Mouse (Mus musculus): ENCODE data around the gene Pgm2. TPM values are rescaled to one million over a fixed set of nuclear protein-coding genes. Genes with fewer than 3 reads are reported as not detected.

Gene Pgm2
- polyA plus RNA-seq, 1 experiment from 2014 or later, result 36.0 TPM

GRCm38 (mm10) chr5:64158501-64158900 is 65.8 kb downstream of the Pgm2 start:
- Histone ChIP-seq H3K9ac (ENCODE audit: low read depth, low read length) (no peak overlapping the region), H3K4me1 (replicated peaks; ENCODE audit: insufficient read depth, low read length) (peaks cover 23% of the 10 kb centered on the region), H3K27ac (no peak overlapping the region), H3K4me3 (replicated peaks; ENCODE audit: low read depth, low read length) (no peak overlapping the region), H3K4me2 (ENCODE audit: low read length) (no peak overlapping the region), H3K9me3 (replicated peaks; ENCODE audit: low read length) (no peaks in the 10 kb centered on the region), H3K36me3 (ENCODE audit: insufficient read depth, low read length) (no peaks in the 10 kb centered on the region), H3K27me3 (ENCODE audit: insufficient read depth, low read length) (no peaks in the 10 kb centered on the region)
- ATAC-seq (replicated peaks; ENCODE audit: low FRiP score, low read depth) (no peak), DNase-seq (ENCODE audit: low spot score) (no peak)
- WGBS, result 58% methylated on average over 4 of the region's 4 CpGs
- TF ChIP-seq CTCF (IDR thresholded peaks at IDR 0.05; ENCODE audit: low read depth), result no peak

GRCm38 (mm10) chr5:64159065-64159780 is 66.5 kb downstream of the Pgm2 start:
- no peak for ATAC-seq (replicated peaks; ENCODE audit: low FRiP score, low read depth)
- Histone ChIP-seq H3K4me3 (replicated peaks; ENCODE audit: low read depth, low read length) (peak overlapping the region; percentile 61), H3K36me3 (ENCODE audit: insufficient read depth, low read length) (no peaks in the 10 kb centered on the region), H3K27me3 (ENCODE audit: insufficient read depth, low read length) (no peaks in the 10 kb centered on the region), H3K9me3 (replicated peaks; ENCODE audit: low read length) (no peaks in the 10 kb centered on the region), H3K9ac (ENCODE audit: low read depth, low read length) (peak overlapping the region; percentile 55), H3K4me1 (replicated peaks; ENCODE audit: insufficient read depth, low read length) (peaks cover 23% of the 10 kb centered on the region), H3K27ac (no peak overlapping the region), H3K4me2 (ENCODE audit: low read length) (peak overlapping the region; percentile 99)
- no peak for TF ChIP-seq CTCF (IDR thresholded peaks at IDR 0.05; ENCODE audit: low read depth)
- under 1% methylated on average over 39 of the region's 39 CpGs for WGBS
- DNase-seq (ENCODE audit: low spot score), result no peak

GRCm38 (mm10) chr5:64159781-64160704 is 67.3 kb downstream of the Pgm2 start:
- peak; percentile 72 for DNase-seq (ENCODE audit: low spot score)
- H3K4me1 ChIP-seq (replicated peaks; ENCODE audit: insufficient read depth, low read length), result peaks cover 23% of the 10 kb centered on the region
- H3K9me3 ChIP-seq (replicated peaks; ENCODE audit: low read length), result no peaks in the 10 kb centered on the region
- ATAC-seq (replicated peaks; ENCODE audit: low FRiP score, low read depth), result peak; percentile 62
- H3K9ac ChIP-seq (ENCODE audit: low read depth, low read length), result peak overlapping the region; percentile 55
- peak overlapping the region; percentile 61 for H3K4me3 ChIP-seq (replicated peaks; ENCODE audit: low read depth, low read length)
- peak overlapping the region; percentile 99 for H3K4me2 ChIP-seq (ENCODE audit: low read length)
- TF ChIP-seq CTCF (IDR thresholded peaks at IDR 0.05; ENCODE audit: low read depth), result peak; percentile 28
- WGBS, result under 1% methylated on average over 60 of the region's 63 CpGs
- H3K27ac ChIP-seq, result no peak overlapping the region
- H3K27me3 ChIP-seq (ENCODE audit: insufficient read depth, low read length), result no peaks in the 10 kb centered on the region
- H3K36me3 ChIP-seq (ENCODE audit: insufficient read depth, low read length), result no peaks in the 10 kb centered on the region

GRCm38 (mm10) chr5:64160705-64161391 is 68.1 kb downstream of the Pgm2 start:
- WGBS, result 2% methylated on average over 23 of the region's 23 CpGs
- no peak for ATAC-seq (replicated peaks; ENCODE audit: low FRiP score, low read depth)
- no peak overlapping the region for H3K27ac ChIP-seq
- H3K9me3 ChIP-seq (replicated peaks; ENCODE audit: low read length), result no peaks in the 10 kb centered on the region
- H3K4me2 ChIP-seq (ENCODE audit: low read length), result peak overlapping the region; percentile 99
- no peaks in the 10 kb centered on the region for H3K36me3 ChIP-seq (ENCODE audit: insufficient read depth, low read length)
- H3K4me1 ChIP-seq (replicated peaks; ENCODE audit: insufficient read depth, low read length), result peaks cover 23% of the 10 kb centered on the region
- no peak overlapping the region for H3K9ac ChIP-seq (ENCODE audit: low read depth, low read length)
- H3K27me3 ChIP-seq (ENCODE audit: insufficient read depth, low read length), result no peaks in the 10 kb centered on the region
- TF ChIP-seq CTCF (IDR thresholded peaks at IDR 0.05; ENCODE audit: low read depth), result no peak
- H3K4me3 ChIP-seq (replicated peaks; ENCODE audit: low read depth, low read length), result peak overlapping the region; percentile 61
- no peak for DNase-seq (ENCODE audit: low spot score)

- H3K36me3 ChIP-seq (ENCODE audit: insufficient read depth, low read length), result no peaks in the 10 kb centered on the region
- no peak for TF ChIP-seq CTCF (IDR thresholded peaks at IDR 0.05; ENCODE audit: low read depth)
- H3K9me3 ChIP-seq (replicated peaks; ENCODE audit: low read length), result no peaks in the 10 kb centered on the region
- no peak overlapping the region for H3K4me3 ChIP-seq (replicated peaks; ENCODE audit: low read depth, low read length)
- ATAC-seq (replicated peaks; ENCODE audit: low FRiP score, low read depth), result no peak
- no peak overlapping the region for H3K27ac ChIP-seq
- peaks cover 13% of the 10 kb centered on the region for H3K4me1 ChIP-seq (replicated peaks; ENCODE audit: insufficient read depth, low read length)
- H3K4me2 ChIP-seq (ENCODE audit: low read length), result peak overlapping the region; percentile 99; the same call in 1 of the 2 replicates
- 69% methylated on average over 3 of the region's 3 CpGs for WGBS
- H3K27me3 ChIP-seq (ENCODE audit: insufficient read depth, low read length), result no peaks in the 10 kb centered on the region
- DNase-seq (ENCODE audit: low spot score), result no peak
- H3K9ac ChIP-seq (ENCODE audit: low read depth, low read length), result no peak overlapping the region
Observed at GRCm38 (mm10) chr5:64161917-64162316, 69.2 kb downstream of the Pgm2 start.

- Histone ChIP-seq H3K4me3 (replicated peaks; ENCODE audit: low read depth, low read length) (no peak overlapping the region), H3K4me2 (ENCODE audit: low read length) (no peak overlapping the region), H3K27ac (no peak overlapping the region), H3K4me1 (replicated peaks; ENCODE audit: insufficient read depth, low read length) (peaks cover 13% of the 10 kb centered on the region), H3K9me3 (replicated peaks; ENCODE audit: low read length) (no peaks in the 10 kb centered on the region), H3K9ac (ENCODE audit: low read depth, low read length) (no peak overlapping the region), H3K27me3 (ENCODE audit: insufficient read depth, low read length) (no peaks in the 10 kb centered on the region), H3K36me3 (ENCODE audit: insufficient read depth, low read length) (no peaks in the 10 kb centered on the region)
- no peak for TF ChIP-seq CTCF (IDR thresholded peaks at IDR 0.05; ENCODE audit: low read depth)
- ATAC-seq (replicated peaks; ENCODE audit: low FRiP score, low read depth) (no peak), DNase-seq (ENCODE audit: low spot score) (no peak)
- 59% methylated on average over 5 of the region's 5 CpGs for WGBS
Observed at GRCm38 (mm10) chr5:64162582-64162981, 69.8 kb downstream of the Pgm2 start.

Data from kidney, postnatal 0 days (tissue).